Mouse (Mus musculus) bone marrow, adult 2 months (tissue): Measurements from ENCODE around the gene A230050P20Rik. TPM values are rescaled to one million over a fixed set of nuclear protein-coding genes. Genes with fewer than 3 reads are reported as not detected.
"Not testable (repeated sequence)": the region's sequence is repeated elsewhere in the genome, so short reads cannot be mapped to it uniquely, and the experiment has no call there.

Source experiments
- H3K27ac ChIP-seq: fragments of 200-500 bp; 2 replicates; pipeline ENCODE4 v1.5.1; 2012; ENCODE audit warnings: low read depth, mild to moderate bottlenecking, control low read depth, inconsistent platforms, low read length; ENCODE audit not compliant: control insufficient read depth, poor library complexity, insufficient read depth
- H3K4me1 ChIP-seq: fragments of 200-500 bp; 2 replicates; pipeline ENCODE4 v1.6.1; 2011; ENCODE audit warnings: low read length; ENCODE audit not compliant: control insufficient read depth, insufficient read depth
- H3K4me3 ChIP-seq: fragments of 200-500 bp; replicated peaks from 2 replicates; pipeline ENCODE3; 2011; ENCODE audit warnings: mild to moderate bottlenecking, low read depth, low read length, control low read depth; ENCODE audit not compliant: control insufficient read depth
- CTCF ChIP-seq: fragments of 200-500 bp; IDR thresholded peaks from 2 replicates; pipeline ENCODE4 v1.5.1; 2011; ENCODE audit warnings: low read length, control low read depth; ENCODE audit not compliant: control insufficient read depth, insufficient read depth
- POLR2A ChIP-seq: fragments of 200-500 bp; IDR thresholded peaks from 2 replicates; pipeline ENCODE4 v1.6.1; 2011; ENCODE audit warnings: low read depth, mild to moderate bottlenecking, control low read depth, low read length, borderline replicate concordance; ENCODE audit not compliant: control insufficient read depth
- WGBS: fragments of 180-500 bp; shearing (Covaris S2); methylation state at CpG from one replicate; pipeline ENCODE4 v1.1.7; 2018; 5-methylcytosine and 5-hydroxymethylcytosine counted together
- polyA plus RNA-seq: library from polyadenylated mRNA; stranded (reverse); fragments of >200 nt; gene quantifications from 2 replicates; pipeline ENCODE4 v1.2.4, GENCODE M21; 2011; ENCODE audit warnings: low replicate concordance; ENCODE audit not compliant: missing spikeins, insufficient read depth, insufficient read length

The A230050P20Rik gene
- 13.1 and 28.5 TPM in 2 replicates for polyA plus RNA-seq

DNA sequence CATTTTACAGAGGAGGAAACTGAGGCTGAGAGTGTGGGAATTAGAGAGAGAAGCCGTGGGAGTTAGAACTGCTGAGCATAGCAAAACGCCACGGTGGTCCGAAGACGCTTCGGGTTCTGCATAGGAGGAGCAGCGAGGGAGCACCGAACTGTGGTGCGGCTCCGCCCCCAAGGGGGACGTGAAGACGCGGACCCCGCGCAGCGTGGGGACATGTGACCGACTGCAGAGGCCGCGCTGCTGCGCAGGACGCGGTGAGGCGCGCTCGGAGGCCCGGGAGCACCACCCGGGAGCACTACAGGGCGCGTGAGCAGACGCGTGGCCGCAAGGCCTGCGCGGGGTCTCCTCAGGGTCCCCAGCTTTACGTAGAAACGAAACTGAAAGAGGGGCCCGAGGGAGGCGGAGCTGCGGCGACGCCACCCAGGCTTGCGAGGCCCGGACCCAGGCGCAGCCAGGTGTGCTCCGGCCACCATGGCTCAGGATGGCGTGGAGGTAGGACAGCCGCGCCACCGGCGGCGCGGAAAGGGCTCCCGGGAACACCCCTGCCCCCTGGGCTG, at the start of gene A230050P20Rik:
Gene A230050P20Rik, plus strand, starts transcription at position 195 of the 554 bp plus-strand sequence.
- WGBS = under 1% methylated on average over 53 of the region's 53 CpGs
- peak within 1 kb of the TSS; percentile 68 for H3K4me3 ChIP-seq
- no peaks in the 10 kb centered on the region; the same call in 1 of the 2 replicates for H3K4me1 ChIP-seq
- no peak within 1 kb of the TSS; the same call in 1 of the 2 replicates for H3K27ac ChIP-seq
- TF ChIP-seq CTCF (no peak), POLR2A (no peak)

GRCm38 (mm10) chr9:20820001-20820400, 48.4 kb upstream of the A230050P20Rik start:
- no peaks in the 10 kb centered on the region for H3K4me1 ChIP-seq
- no peak overlapping the region for H3K27ac ChIP-seq
- no peak for TF ChIP-seq CTCF
- TF ChIP-seq POLR2A = no peak
- H3K4me3 ChIP-seq = no peak overlapping the region
- WGBS = 74% methylated on average over 5 of the region's 5 CpGs

GRCm38 (mm10) chr9:20822821-20823220, 45.6 kb upstream of the A230050P20Rik start:
- Histone ChIP-seq H3K4me3 (no peak overlapping the region), H3K27ac (no peak overlapping the region), H3K4me1 (no peaks in the 10 kb centered on the region)
- 70% methylated on average over 3 of the region's 3 CpGs for WGBS
- TF ChIP-seq POLR2A (no peak), CTCF (no peak)

DNA sequence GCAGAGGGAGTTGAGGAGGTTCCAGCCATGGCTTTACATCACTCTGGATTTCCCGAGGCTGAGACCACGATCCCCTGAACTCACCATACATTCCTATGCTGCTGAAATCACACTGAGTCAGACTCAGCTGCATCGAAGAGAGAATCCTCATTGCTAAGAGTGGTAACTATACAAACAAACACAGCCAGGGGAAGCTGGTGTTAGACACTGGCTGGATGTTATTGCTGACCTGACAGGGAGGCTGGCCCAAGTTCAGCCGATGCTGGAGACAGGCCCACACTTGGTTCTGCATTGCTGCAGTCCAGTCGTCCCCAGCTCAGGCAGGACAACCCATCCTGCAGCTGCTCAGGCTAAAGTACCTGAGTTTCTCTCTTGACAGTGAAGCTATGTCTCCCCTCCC, 42.7 kb upstream of the A230050P20Rik start:
- 56% methylated on average over 5 of the region's 5 CpGs for WGBS
- Histone ChIP-seq H3K4me1 (peaks cover 5% of the 10 kb centered on the region; the same call in 1 of the 2 replicates), H3K4me3 (no peak overlapping the region), H3K27ac (no peak overlapping the region)
- TF ChIP-seq CTCF (no peak), POLR2A (no peak)

GRCm38 (mm10) chr9:20828127-20828526, 40.3 kb upstream of the A230050P20Rik start:
- H3K4me3 ChIP-seq = no peak overlapping the region
- TF ChIP-seq POLR2A (no peak), CTCF (no peak)
- H3K27ac ChIP-seq = no peak overlapping the region
- WGBS = 78% methylated on average over 1 of the region's 1 CpGs
- peaks cover 5% of the 10 kb centered on the region; the same call in 1 of the 2 replicates for H3K4me1 ChIP-seq

DNA sequence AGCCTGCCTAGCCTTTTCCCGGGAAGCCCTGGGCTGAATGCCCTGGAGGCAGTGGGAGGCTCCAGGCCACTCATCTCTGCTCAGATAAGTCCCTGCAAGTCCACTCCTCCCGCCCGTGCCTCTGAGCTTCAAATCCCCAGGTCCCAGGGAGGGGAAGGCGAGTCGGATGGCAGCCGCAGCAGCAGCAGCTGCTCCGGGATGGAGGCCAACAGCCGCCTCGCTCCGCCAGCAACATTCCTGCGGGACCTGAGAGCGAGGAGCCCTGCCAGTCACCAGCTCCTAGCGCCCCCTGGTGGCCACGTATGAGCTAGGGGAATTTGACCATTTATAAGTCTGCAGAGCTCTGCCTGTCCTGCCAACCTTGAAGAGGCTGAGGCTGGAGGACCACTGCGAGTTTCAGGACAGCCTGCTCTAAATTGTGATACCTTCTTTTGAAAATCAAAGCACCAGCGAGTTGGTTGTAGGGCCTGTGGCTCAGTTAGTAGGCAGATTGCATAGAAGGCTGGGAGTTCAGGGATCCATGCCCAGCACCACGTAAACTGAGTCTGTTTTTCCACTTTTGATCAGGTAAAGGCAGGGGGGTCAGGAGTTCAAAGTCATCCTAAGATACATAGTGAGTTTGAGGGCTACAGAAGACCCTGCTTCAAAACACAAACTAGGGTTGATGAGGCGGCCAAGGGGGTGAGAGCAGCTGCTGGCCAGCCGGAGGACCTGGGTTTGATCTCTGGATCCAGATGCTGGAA, 37.4 kb upstream of the A230050P20Rik start:
- Histone ChIP-seq H3K27ac (no peak overlapping the region), H3K4me1 (peaks cover 5% of the 10 kb centered on the region; the same call in 1 of the 2 replicates), H3K4me3 (no peak overlapping the region)
- WGBS = 16% methylated on average over 19 of the region's 19 CpGs
- no peak for TF ChIP-seq POLR2A
- TF ChIP-seq CTCF = peak; percentile 83

- 48% methylated on average over 1 of the region's 1 CpGs for WGBS
- no peak for TF ChIP-seq POLR2A
- TF ChIP-seq CTCF = no peak
- Histone ChIP-seq H3K4me3 (no peak overlapping the region), H3K27ac (no peak overlapping the region), H3K4me1 (no peaks in the 10 kb centered on the region)
These were observed 33.6 kb upstream of the A230050P20Rik start for GRCm38 (mm10) chr9:20834881-20835280.

GRCm38 (mm10) chr9:20835431-20835954, 32.9 kb upstream of the A230050P20Rik start:
- 77% methylated on average over 11 of the region's 11 CpGs for WGBS
- H3K4me3 ChIP-seq, H3K4me1 ChIP-seq, H3K27ac ChIP-seq: not testable (repeated sequence)
